Mouse (Mus musculus) liver, embryonic 12.5 days (tissue): ENCODE measurements around the gene Mtg1. TPM values are rescaled to one million over a fixed set of nuclear protein-coding genes. Genes with fewer than 3 reads are reported as not detected.
"Not testable (repeated sequence)": the region's sequence is repeated elsewhere in the genome, so short reads cannot be mapped to it uniquely, and the experiment has no call there.

Experiments
- ATAC-seq: fragments of 200-750 bp; cut with Nextera tagmentation; 2 replicates; pipeline ENCODE4 v1.8.0; 2017; ENCODE audit warnings: moderate number of reproducible peaks, mild to moderate bottlenecking, moderate library complexity
- H3K27ac ChIP-seq: fragments of 300-500 bp; sonication (generic); 2 replicates; pipeline ENCODE4 v1.5.1; 2016; ENCODE audit warnings: mild to moderate bottlenecking
- H3K27me3 ChIP-seq: fragments of 300-500 bp; sonication (generic); replicated peaks from 2 replicates; pipeline ENCODE4 v1.6.1; 2016; ENCODE audit warnings: mild to moderate bottlenecking, moderate library complexity
- H3K36me3 ChIP-seq: fragments of 300-500 bp; sonication (generic); 2 replicates; pipeline ENCODE4 v1.6.1; 2016; ENCODE audit warnings: mild to moderate bottlenecking, moderate library complexity
- H3K4me1 ChIP-seq: fragments of 300-500 bp; sonication (generic); 2 replicates; pipeline ENCODE4 v1.6.1; 2016
- H3K4me2 ChIP-seq: fragments of 300-500 bp; sonication (generic); 2 replicates; pipeline ENCODE4 v1.6.1; 2016; ENCODE audit warnings: mild to moderate bottlenecking, moderate library complexity
- H3K4me3 ChIP-seq: fragments of 300-500 bp; sonication (generic); 2 replicates; pipeline ENCODE4 v1.5.1; 2016; ENCODE audit warnings: mild to moderate bottlenecking, moderate library complexity
- H3K9ac ChIP-seq: fragments of 300-500 bp; sonication (generic); 2 replicates; pipeline ENCODE4 v1.6.1; 2016; ENCODE audit warnings: mild to moderate bottlenecking, moderate library complexity
- H3K9me3 ChIP-seq: fragments of 300-500 bp; sonication (generic); replicated peaks from 2 replicates; pipeline ENCODE4 v1.6.1; 2016; ENCODE audit warnings: mild to moderate bottlenecking, moderate library complexity
- WGBS: fragments of 180-500 bp; shearing (Covaris S2); methylation state at CpG from one replicate; pipeline ENCODE4 v1.1.7; 2016; ENCODE audit not compliant: insufficient replicate concordance; 5-methylcytosine and 5-hydroxymethylcytosine counted together
- polyA plus RNA-seq: library from polyadenylated mRNA; unstranded; fragments of >200 nt; fragmentation: Nextera tagmentation; extraction: Ambion mirVana; gene quantifications from 2 replicates; pipeline ENCODE4 v1.2.1, GENCODE M21; 2016

Gene Mtg1
- polyA plus RNA-seq, 1 experiment from 2014 or later: 25.4 TPM

DNA sequence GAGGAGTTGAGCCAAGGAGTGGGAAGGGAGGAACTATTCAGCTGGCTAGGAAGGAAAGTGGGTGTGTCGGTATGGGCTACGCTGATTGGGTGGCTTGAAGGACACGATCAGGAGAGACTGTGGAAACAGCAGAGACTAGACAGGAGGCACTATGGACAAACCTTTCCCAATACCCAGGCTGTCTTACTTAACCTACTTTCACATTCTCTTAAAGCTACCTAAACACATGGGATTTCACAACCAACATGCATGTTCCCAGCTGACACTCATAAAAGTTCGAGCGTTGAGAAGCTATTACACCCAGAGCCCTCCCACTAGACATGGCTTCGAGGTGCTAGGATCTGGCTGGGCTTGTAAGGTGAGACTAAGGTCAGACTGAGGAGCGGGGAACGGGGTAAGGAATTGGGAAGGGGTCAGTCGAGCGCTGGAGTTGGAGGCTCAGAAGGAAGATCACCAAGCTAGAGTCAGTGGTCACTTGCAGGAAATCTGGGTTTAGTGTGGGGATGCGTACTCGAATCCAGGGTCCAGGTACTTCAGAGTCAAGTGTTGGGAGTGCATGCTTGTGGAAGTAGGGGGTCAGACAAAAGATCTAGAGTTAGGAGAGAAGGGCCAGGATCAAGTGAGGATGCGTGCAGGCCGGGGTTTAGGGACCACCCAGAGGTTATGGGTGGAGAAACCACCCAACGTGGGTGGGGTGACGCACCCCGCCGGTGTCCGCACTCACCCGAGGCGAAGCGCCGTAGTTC, 21.6 kb upstream of the Mtg1 start, which contains the start of gene Paox:
Paox (plus strand) TSS at position 217 of the 746 bp plus-strand sequence.
- peaks cover 23% of the 10 kb centered on the region for H3K4me1 ChIP-seq
- no peaks in the 10 kb centered on the region for H3K9me3 ChIP-seq
- peak within 1 kb of the TSS; percentile 98 for H3K4me2 ChIP-seq
- peak; percentile 71 for ATAC-seq
- H3K9ac ChIP-seq: peak within 1 kb of the TSS; percentile 75
- H3K27me3 ChIP-seq: no peaks in the 10 kb centered on the region
- 2% methylated on average over 23 of the region's 23 CpGs for WGBS
- H3K4me3 ChIP-seq: peak within 1 kb of the TSS; percentile 70
- peak within 1 kb of the TSS; percentile 72 for H3K27ac ChIP-seq
- H3K36me3 ChIP-seq: peaks cover 22% of the 10 kb centered on the region

DNA sequence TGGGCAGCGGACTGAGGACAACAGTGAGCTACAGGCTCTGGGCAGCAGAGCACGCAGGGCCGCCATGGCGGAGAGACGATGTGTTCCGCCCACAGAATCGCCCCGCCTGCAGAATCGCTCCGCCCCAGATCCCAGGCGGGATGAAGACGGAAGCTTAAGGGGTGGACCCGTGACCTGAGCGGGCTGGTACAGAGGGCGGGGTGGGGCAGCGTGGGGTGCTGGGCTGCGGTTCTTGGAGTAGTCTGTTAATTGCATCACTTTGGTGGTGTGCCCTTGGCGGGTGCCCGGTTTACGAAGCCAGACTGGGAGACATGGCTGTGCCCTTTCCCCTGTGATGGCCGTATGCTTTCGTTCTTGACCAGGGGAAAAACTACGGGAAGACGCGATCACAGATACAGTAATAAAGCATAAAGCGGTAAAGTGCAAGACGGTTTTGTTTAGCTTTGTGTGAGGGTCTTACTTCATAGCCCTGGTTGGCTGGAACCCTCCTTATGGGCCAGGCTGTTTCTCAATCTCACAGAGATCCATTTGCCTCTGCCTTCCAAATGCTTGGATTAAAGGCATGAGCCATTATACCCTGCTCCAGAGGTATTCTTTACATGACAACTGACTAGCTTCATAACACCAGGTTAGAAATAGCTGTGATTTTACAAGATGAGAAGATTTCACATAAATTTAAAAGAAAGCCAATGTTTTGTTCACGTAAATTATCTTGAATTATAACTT, 20.9 kb upstream of the Mtg1 start, which contains the start of gene Echs1:
Echs1 (minus strand) TSS at position 148 of the 726 bp plus-strand sequence.
- Histone ChIP-seq H3K27me3 (no peaks in the 10 kb centered on the region), H3K9me3 (no peaks in the 10 kb centered on the region), H3K4me2 (peak within 1 kb of the TSS; percentile 98), H3K36me3 (peaks cover 15% of the 10 kb centered on the region), H3K4me3 (peak within 1 kb of the TSS; percentile 70), H3K9ac (peak within 1 kb of the TSS; percentile 75), H3K4me1 (peaks cover 23% of the 10 kb centered on the region), H3K27ac (peak within 1 kb of the TSS; percentile 72)
- peak; percentile 99 for ATAC-seq
- WGBS: 4% methylated on average over 28 of the region's 28 CpGs

DNA sequence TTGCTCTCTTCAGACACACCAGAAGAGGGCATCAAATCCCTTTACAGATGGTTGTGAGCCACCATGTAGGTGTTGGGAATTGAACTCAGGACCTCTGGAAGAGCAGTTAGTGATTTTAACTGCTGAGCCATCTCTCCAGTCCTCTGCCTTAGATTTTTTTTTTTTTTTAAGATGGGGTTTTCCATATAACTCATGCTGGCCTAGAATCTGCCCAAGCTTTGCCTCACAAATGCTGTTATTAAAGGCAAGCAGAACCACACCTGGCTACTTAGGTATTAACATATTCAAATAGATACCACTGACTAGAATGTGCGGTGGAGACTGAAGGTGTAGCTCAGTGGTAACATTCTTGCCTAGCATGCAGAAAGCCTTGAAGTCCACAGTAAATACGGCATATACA, 16.9 kb upstream of the Mtg1 start:
- Histone ChIP-seq H3K36me3 (no peaks in the 10 kb centered on the region), H3K27ac (no peak overlapping the region), H3K4me3 (no peak overlapping the region), H3K4me2 (no peak overlapping the region), H3K9ac (no peak overlapping the region), H3K4me1 (peaks cover 31% of the 10 kb centered on the region), H3K27me3 (no peaks in the 10 kb centered on the region), H3K9me3 (no peaks in the 10 kb centered on the region)
- 71% methylated on average over 2 of the region's 2 CpGs for WGBS
- no peak for ATAC-seq

DNA sequence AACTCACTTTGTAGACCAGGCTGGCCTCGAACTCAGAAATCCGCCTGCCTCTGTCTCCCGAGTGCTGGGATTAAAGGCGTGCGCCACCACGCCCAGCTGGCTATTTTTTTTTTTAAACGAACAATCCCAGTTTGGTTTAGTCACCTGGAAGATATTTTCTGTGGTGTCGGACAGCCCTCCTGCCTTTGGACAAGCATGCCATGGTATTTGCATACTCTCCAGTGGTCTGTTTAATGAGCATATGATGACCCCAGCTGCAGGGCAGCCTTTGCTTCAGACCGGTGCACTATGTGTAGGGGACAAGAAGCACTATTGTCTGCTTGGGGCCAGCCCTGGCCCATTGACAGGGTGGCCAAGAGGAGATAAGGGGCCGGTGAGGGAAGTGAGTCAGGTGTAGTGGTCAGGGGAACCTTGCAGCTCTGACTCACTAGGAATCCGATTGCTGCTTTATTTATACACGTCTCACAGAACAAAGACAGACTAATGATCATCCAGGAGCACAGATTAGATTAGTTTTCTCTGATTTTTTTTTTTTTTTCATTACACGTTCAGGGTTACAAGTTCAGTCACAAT, 15.9 kb upstream of the Mtg1 start:
- no peaks in the 10 kb centered on the region for H3K36me3 ChIP-seq
- WGBS: 52% methylated on average over 13 of the region's 13 CpGs
- H3K4me1 ChIP-seq: peaks cover 33% of the 10 kb centered on the region
- no peaks in the 10 kb centered on the region for H3K27me3 ChIP-seq
- no peak overlapping the region for H3K9ac ChIP-seq
- H3K4me2 ChIP-seq: no peak overlapping the region
- ATAC-seq: no peak
- no peak overlapping the region for H3K4me3 ChIP-seq
- H3K9me3 ChIP-seq: no peaks in the 10 kb centered on the region
- no peak overlapping the region for H3K27ac ChIP-seq

DNA sequence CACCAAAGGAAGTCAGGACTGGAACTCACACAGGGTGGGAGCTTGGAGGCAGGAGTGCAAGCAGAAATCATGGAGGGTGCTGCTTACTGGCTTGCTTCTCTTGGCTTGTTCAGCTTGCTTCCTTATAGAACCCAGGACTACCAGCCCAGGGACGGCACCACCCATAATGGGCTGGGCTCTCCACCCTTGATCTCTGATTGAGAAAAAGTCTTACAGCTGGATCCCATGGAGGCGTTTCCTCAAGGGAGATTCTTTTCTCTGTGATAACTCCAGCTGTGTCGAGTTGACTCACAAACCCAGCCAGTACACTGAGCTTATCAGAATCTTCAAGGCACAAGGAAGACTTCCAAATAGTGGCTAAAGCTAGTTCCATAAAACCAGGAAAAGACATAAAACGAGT, 14.6 kb upstream of the Mtg1 start:
- WGBS: 18% methylated on average over 4 of the region's 4 CpGs

DNA sequence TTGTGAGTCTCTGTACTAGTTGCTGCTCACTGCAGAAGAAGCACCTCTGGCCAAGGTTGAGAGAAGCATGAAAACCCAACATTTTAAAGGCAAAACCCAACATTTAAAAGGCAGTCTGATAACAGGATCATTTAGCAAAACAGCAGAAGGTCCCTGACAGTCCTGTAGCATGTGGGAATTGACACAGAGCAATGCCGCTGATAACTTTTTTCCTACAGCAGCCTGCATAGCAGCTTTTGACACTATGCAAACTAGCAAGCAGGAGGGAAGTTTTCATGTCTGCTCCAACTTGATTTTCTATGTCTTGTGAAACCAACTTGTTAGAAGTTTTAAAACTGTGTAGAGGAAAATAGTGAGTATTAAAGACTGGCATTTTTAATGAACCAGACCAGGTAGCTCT, 13.0 kb upstream of the Mtg1 start:
- H3K9me3 ChIP-seq: no peaks in the 10 kb centered on the region

More for the DNA sequence above, 14.6 kb upstream of the Mtg1 start:
- Histone ChIP-seq H3K27me3 (no peaks in the 10 kb centered on the region), H3K36me3 (no peaks in the 10 kb centered on the region), H3K9ac (no peak overlapping the region), H3K27ac (no peak overlapping the region), H3K9me3 (no peaks in the 10 kb centered on the region), H3K4me3 (no peak overlapping the region), H3K4me2 (no peak overlapping the region), H3K4me1 (peaks cover 31% of the 10 kb centered on the region)
- ATAC-seq: no peak

DNA sequence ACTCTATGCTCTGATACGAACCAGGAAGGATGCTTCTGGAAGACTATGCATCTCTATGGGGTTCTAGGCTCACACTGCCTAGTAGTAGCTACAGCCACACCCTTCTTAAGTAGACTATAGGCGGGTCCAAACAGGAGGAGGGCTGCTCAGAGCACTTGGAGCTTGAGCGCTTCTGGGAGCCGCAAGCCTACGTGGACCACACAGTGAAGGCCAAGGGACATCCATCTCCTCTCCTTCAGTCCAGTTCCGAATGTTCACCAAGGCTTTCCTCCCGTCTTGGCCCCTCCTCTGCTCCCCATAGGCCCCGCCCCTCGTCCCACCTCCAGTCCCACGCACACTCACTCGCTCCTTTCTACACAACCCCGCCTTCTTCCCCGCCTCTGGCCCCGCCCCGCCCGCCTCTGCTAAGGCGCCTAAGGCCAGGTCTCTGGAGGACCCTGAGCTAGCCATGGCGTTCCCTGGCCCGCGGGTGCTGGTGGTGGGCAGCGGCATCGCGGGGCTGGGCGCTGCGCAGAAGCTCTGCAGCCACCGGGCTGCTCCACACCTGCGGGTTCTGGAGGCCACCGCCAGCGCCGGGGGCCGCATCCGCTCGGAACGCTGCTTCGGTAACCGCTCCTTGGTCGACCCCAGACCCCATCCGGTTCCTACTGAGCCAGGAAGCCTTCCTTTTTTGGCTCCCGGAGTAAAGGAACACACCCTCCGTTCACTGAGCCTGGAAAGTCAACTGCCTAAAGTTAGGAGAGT, 11.9 kb upstream of the Mtg1 start:
- peak; percentile 99 for ATAC-seq
- H3K9me3 ChIP-seq: no peaks in the 10 kb centered on the region
- 1% methylated on average over 40 of the region's 40 CpGs for WGBS

More for the DNA sequence above, 13.0 kb upstream of the Mtg1 start:
- H3K4me1 ChIP-seq: peaks cover 31% of the 10 kb centered on the region
- H3K27ac ChIP-seq: no peak overlapping the region
- H3K27me3 ChIP-seq: no peaks in the 10 kb centered on the region
- no peak overlapping the region for H3K4me2 ChIP-seq
- no peak for ATAC-seq
- no peak overlapping the region for H3K4me3 ChIP-seq
- 74% methylated on average over 1 of the region's 1 CpGs for WGBS
- H3K36me3 ChIP-seq: peaks cover 3% of the 10 kb centered on the region; the same call in 1 of the 2 replicates
- H3K9ac ChIP-seq: no peak overlapping the region

DNA sequence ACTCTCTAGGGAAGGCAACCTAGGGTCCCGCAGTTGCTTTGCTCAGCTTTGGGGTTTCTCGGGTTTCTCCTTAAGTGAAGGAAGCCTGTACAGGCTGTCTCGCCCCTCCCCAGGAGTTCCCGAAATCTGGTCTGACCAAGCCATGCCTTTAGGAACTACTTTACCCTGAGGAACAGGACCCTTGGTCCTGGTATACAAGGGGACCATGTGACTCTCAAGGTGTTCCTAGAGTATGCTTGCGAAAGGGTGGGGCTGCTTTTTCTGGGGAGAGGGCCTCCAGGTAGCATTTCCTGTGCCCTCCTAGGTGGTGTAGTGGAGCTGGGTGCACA, 11.4 kb upstream of the Mtg1 start:
- peaks cover 19% of the 10 kb centered on the region for H3K36me3 ChIP-seq
- H3K4me2 ChIP-seq: peak overlapping the region; percentile 82
- no peaks in the 10 kb centered on the region for H3K27me3 ChIP-seq
- peaks cover 31% of the 10 kb centered on the region for H3K4me1 ChIP-seq
- 0 out of 2 replicates have a peak overlapping the region, but pooled peaks have one; percentile 12 for H3K27ac ChIP-seq
- H3K4me3 ChIP-seq: peak overlapping the region; percentile 70
- no peaks in the 10 kb centered on the region for H3K9me3 ChIP-seq
- ATAC-seq: peak; percentile 1; the same call in 1 of the 2 replicates
- H3K9ac ChIP-seq: peak overlapping the region; percentile 80
- WGBS: 5% methylated on average over 5 of the region's 5 CpGs

More for the DNA sequence above, 11.9 kb upstream of the Mtg1 start:
- Histone ChIP-seq H3K4me1 (peaks cover 31% of the 10 kb centered on the region), H3K9ac (peak overlapping the region; percentile 80), H3K27me3 (no peaks in the 10 kb centered on the region), H3K36me3 (peaks cover 14% of the 10 kb centered on the region), H3K27ac (peak overlapping the region; percentile 12; the same call in 1 of the 2 replicates), H3K4me2 (peak overlapping the region; percentile 82), H3K4me3 (peak overlapping the region; percentile 70)

DNA sequence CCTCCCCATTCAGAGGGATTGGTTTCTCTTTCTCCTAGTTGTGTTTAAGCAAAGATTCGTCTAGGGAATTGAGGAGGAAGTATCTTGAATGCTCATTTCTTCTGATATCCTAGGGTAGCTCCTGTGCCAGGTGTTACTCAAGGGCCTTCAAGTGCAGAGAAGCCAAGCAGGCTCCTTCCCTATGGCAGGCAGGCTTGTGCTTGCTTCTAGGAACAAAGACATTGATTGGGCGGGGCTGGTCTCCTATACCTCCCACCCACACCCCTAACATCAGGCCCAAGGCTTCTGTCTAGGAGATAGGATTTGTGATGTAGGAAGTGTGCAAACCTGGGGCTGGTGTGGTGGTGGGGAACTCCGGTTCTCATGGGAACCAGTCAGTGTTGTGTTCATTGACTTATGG, 10.4 kb upstream of the Mtg1 start:
- Histone ChIP-seq H3K9me3 (no peaks in the 10 kb centered on the region), H3K4me2 (peak overlapping the region; percentile 40), H3K27ac (no peak overlapping the region), H3K4me1 (peaks cover 31% of the 10 kb centered on the region), H3K9ac (no peak overlapping the region), H3K27me3 (no peaks in the 10 kb centered on the region), H3K4me3 (no peak overlapping the region), H3K36me3 (peaks cover 20% of the 10 kb centered on the region)
- WGBS: 64% methylated on average over 3 of the region's 3 CpGs
- no peak for ATAC-seq

DNA sequence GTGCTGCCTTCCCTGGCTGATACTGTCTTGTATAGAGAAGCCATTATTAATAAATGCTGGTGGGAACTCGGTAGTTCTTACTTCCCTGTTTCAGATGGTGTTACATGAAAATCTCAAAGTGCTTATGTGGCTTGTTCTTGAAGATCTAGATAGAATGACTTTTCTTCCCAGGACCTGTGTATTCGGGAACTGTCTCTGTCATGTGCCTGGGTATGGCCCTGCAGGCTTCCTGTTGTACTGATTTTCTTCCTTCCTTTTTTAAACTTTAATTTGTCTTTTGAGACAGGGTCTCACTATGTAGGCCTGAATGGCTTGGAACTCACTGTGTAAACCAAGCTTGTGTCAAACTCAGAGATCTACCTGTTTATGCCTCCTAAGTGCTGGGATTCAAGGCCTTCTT, 9.5 kb upstream of the Mtg1 start:
- ATAC-seq: no peak
- Histone ChIP-seq H3K27me3 (no peaks in the 10 kb centered on the region), H3K4me2 (no peak overlapping the region), H3K9me3 (no peaks in the 10 kb centered on the region), H3K4me1 (peaks cover 25% of the 10 kb centered on the region), H3K36me3 (peaks cover 20% of the 10 kb centered on the region), H3K4me3 (no peak overlapping the region), H3K27ac (no peak overlapping the region), H3K9ac (no peak overlapping the region)
- WGBS: 43% methylated on average over 2 of the region's 2 CpGs

DNA sequence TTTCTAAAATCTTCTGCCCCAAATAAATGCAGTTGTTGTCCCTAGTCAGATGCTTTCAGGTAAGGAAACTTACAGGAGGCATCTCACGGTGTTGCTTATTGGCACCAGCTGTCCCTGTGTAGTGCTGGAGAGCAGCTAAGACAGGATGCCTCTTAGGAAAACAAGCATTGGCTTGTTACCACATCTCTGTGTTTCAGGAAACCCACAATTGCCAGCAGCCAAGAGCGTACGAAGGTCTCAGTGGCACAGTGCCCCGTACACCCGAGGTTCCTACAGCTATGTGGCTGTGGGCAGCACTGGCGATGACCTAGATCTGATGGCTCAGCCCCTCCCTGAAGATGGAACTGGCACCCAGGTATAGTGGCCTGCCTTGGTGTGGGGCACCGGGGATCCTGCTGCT, 5.2 kb upstream of the Mtg1 start:
- peaks cover 20% of the 10 kb centered on the region for H3K36me3 ChIP-seq
- not testable (repeated sequence) for H3K4me3 ChIP-seq, H3K9ac ChIP-seq, H3K4me2 ChIP-seq, H3K27ac ChIP-seq, ATAC-seq, H3K9me3 ChIP-seq, H3K4me1 ChIP-seq, H3K27me3 ChIP-seq
- 74% methylated on average over 7 of the region's 7 CpGs for WGBS
